ENCODE assay signal across 8 mouse cellular contexts in genomic region chr13:113669459-113670077, GRCm38 (mm10). TPM values are rescaled to one million over a fixed set of nuclear protein-coding genes. Genes with fewer than 3 reads are reported as not detected.
DNase-seq lines count a peak whose midpoint lies in the region; ATAC-seq lines count a peak whose summit lies in the region.

No protein-coding gene starts in this region.

- ATAC-seq in neural tube, embryonic 15.5 days (ENCODE audit: low FRiP score) = no peak
- ATAC-seq in hematopoietic stem cell, adult 5-6 weeks (replicated peaks in 1 of 2; ENCODE audit: insufficient read depth in 1 of 2, low FRiP score in 2 of 2, low TSS enrichment in 1 of 2, low read depth in 1 of 2, poor library complexity in 2 of 2, severe bottlenecking in 2 of 2) = peak; percentile 71 to 76; a peak in 3 of 4 replicates
- ATAC-seq in midbrain, embryonic 16.5 days = peak; percentile 60; the same call in 1 of the 2 replicates

- no peak overlapping the region for H3K9ac ChIP-seq in neural tube, embryonic 15.5 days (replicated peaks)
- H3K9ac ChIP-seq in midbrain, embryonic 16.5 days (ENCODE audit: low read depth, low read length) = no peak overlapping the region

- no peaks in the 10 kb centered on the region for H3K9me3 ChIP-seq in neural tube, embryonic 15.5 days (replicated peaks)
- H3K9me3 ChIP-seq in midbrain, embryonic 16.5 days (replicated peaks; ENCODE audit: control insufficient read depth, low read length, poor library complexity, severe bottlenecking) = no peaks in the 10 kb centered on the region

- intact Hi-C loops in left cerebral cortex, postnatal 14 days (cut with DNase I) = loop anchor here (1.0 to 5.0 kb wide), 2 partner anchors 31 to 402 kb away; no protein-coding TSS in a partner anchor

- H3K27ac ChIP-seq in neural tube, embryonic 15.5 days (replicated peaks) = no peak overlapping the region
- no peak overlapping the region for H3K27ac ChIP-seq in midbrain, embryonic 16.5 days (ENCODE audit: low read length)

- WGBS in neural tube, embryonic 15.5 days = 38% methylated on average over 10 of the region's 10 CpGs
- 41% methylated on average over 10 of the region's 10 CpGs for WGBS in midbrain, embryonic 16.5 days

- no peak overlapping the region for H3K4me2 ChIP-seq in neural tube, embryonic 15.5 days
- H3K4me2 ChIP-seq in midbrain, embryonic 16.5 days (ENCODE audit: low read length) = no peak overlapping the region

- H3K36me3 ChIP-seq in neural tube, embryonic 15.5 days = no peaks in the 10 kb centered on the region
- no peaks in the 10 kb centered on the region for H3K36me3 ChIP-seq in midbrain, embryonic 16.5 days (ENCODE audit: control insufficient read depth, insufficient read depth, low read length)

- H3K4me1 ChIP-seq in neural tube, embryonic 15.5 days = no peaks in the 10 kb centered on the region
- H3K4me1 ChIP-seq in midbrain, embryonic 16.5 days (ENCODE audit: control insufficient read depth, insufficient read depth, low read length) = no peaks in the 10 kb centered on the region

- DNase-seq in neural tube, embryonic 10.5 days (ENCODE audit: extremely low spot score, low spot score) = peak; percentile 78
- peak; percentile 75 for DNase-seq in adrenal gland, postnatal 10 days
- peak; percentile 68 for DNase-seq in embryo, embryonic 9.5 days (ENCODE audit: extremely low spot score)
- DNase-seq in left cerebral cortex, postnatal 14 days (ENCODE audit: low spot score in 2 of 2) = peak; percentile 87 to 89
- peak; percentile 38 to 48 for DNase-seq in thymus, postnatal 36 days

- H3K27me3 ChIP-seq in neural tube, embryonic 15.5 days (replicated peaks) = peaks cover 13% of the 10 kb centered on the region; the same call in 1 of the 2 replicates
- no peaks in the 10 kb centered on the region for H3K27me3 ChIP-seq in midbrain, embryonic 16.5 days (ENCODE audit: control insufficient read depth, insufficient read depth, low read depth, low read length)

- H3K4me3 ChIP-seq in neural tube, embryonic 15.5 days (replicated peaks) = no peak overlapping the region
- no peak overlapping the region for H3K4me3 ChIP-seq in midbrain, embryonic 16.5 days (ENCODE audit: low read depth, low read length)

RNA-seq across cellular contexts. Expression of gene Hspb3, which starts 6.1 kb away (rescaled TPM):
- polyA plus RNA-seq in neural tube, embryonic 15.5 days (2015; fragmentation: Nextera tagmentation; extraction: Ambion mirVana) = 0.49 and 1.8 TPM in 2 replicates
- total RNA-seq in adrenal gland, postnatal 10 days (2021) = 1 to 10 TPM; 2.0 to 7.1 TPM
- not detected in 2 replicates for total RNA-seq in hematopoietic stem cell, adult 5-6 weeks (2017)
- total RNA-seq in left cerebral cortex, postnatal 14 days (2021) = 10 to 100 TPM in 1 of 2 experiments, 1 to 10 TPM in 1; 9.8 to 14.5 TPM
- polyA plus RNA-seq in midbrain, embryonic 16.5 days (2015; fragmentation: Nextera tagmentation; extraction: Ambion mirVana) = 0.47 TPM in 1 of 2 replicates, not detected in the other

RNA-seq across cellular contexts. Expression of gene Snx18, which starts 51.2 kb away (rescaled TPM):
- 9.9 and 12.3 TPM in 2 replicates for polyA plus RNA-seq in neural tube, embryonic 15.5 days (2015; fragmentation: Nextera tagmentation; extraction: Ambion mirVana)
- total RNA-seq in adrenal gland, postnatal 10 days (2021) = 10 to 100 TPM; 30.1 to 30.6 TPM
- total RNA-seq in hematopoietic stem cell, adult 5-6 weeks (2017) = 27.2 and 30.5 TPM in 2 replicates
- 10 to 100 TPM; 22.8 to 24.6 TPM for total RNA-seq in left cerebral cortex, postnatal 14 days (2021)
- 6.5 and 7.5 TPM in 2 replicates for polyA plus RNA-seq in midbrain, embryonic 16.5 days (2015; fragmentation: Nextera tagmentation; extraction: Ambion mirVana)
